Mouse (Mus musculus): ENCODE measurements around the gene Zfp511. TPM values are rescaled to one million over a fixed set of nuclear protein-coding genes. Genes with fewer than 3 reads are reported as not detected.

The Zfp511 gene
- polyA plus RNA-seq, 1 experiment from 2014 or later: 49.9 TPM

- no peaks in the 10 kb centered on the region for H3K9me3 ChIP-seq (ENCODE audit: control insufficient read depth, low read length)
Measured at GRCm38 (mm10) chr7:140037171-140037555, 972 bp downstream of the Zfp511 start.

GRCm38 (mm10) chr7:140042728-140043127 is 6.5 kb downstream of the Zfp511 start:
- DNase-seq (ENCODE audit: low spot score): no peak
- Histone ChIP-seq H3K4me3 (ENCODE audit: low read depth, low read length) (no peak overlapping the region), H3K36me3 (ENCODE audit: control insufficient read depth, insufficient read depth, low read length) (no peaks in the 10 kb centered on the region), H3K9me3 (ENCODE audit: control insufficient read depth, low read length) (no peaks in the 10 kb centered on the region), H3K9ac (ENCODE audit: low read depth, low read length) (no peak overlapping the region), H3K4me1 (replicated peaks; ENCODE audit: control insufficient read depth, insufficient read depth, low read length) (no peaks in the 10 kb centered on the region), H3K4me2 (replicated peaks; ENCODE audit: low read depth, low read length) (no peak overlapping the region), H3K27me3 (ENCODE audit: control insufficient read depth, insufficient read depth, low read length) (peaks cover 19% of the 10 kb centered on the region), H3K27ac (ENCODE audit: low read depth, low read length) (no peak overlapping the region)
- no peak for ATAC-seq (ENCODE audit: low FRiP score)
- WGBS: 65% methylated on average over 3 of the region's 3 CpGs

More at GRCm38 (mm10) chr7:140037171-140037555, 972 bp downstream of the Zfp511 start:
- H3K27me3 ChIP-seq (ENCODE audit: control insufficient read depth, insufficient read depth, low read length): no peaks in the 10 kb centered on the region
- DNase-seq (ENCODE audit: low spot score): no peak
- H3K4me3 ChIP-seq (ENCODE audit: low read depth, low read length): peak overlapping the region; percentile 89
- WGBS: 58% methylated on average over 3 of the region's 3 CpGs
- peak overlapping the region; percentile 79 for H3K4me2 ChIP-seq (replicated peaks; ENCODE audit: low read depth, low read length)
- peaks cover 6% of the 10 kb centered on the region; the same call in 1 of the 2 replicates for H3K4me1 ChIP-seq (replicated peaks; ENCODE audit: control insufficient read depth, insufficient read depth, low read length)
- peak overlapping the region; percentile 86 for H3K9ac ChIP-seq (ENCODE audit: low read depth, low read length)
- H3K36me3 ChIP-seq (ENCODE audit: control insufficient read depth, insufficient read depth, low read length): 0 out of 2 replicates have a peak, but pooled peaks cover 2% of the 10 kb centered on the region
- ATAC-seq (ENCODE audit: low FRiP score): no peak; the same call in 1 of the 2 replicates
- no peak overlapping the region for H3K27ac ChIP-seq (ENCODE audit: low read depth, low read length)

DNA sequence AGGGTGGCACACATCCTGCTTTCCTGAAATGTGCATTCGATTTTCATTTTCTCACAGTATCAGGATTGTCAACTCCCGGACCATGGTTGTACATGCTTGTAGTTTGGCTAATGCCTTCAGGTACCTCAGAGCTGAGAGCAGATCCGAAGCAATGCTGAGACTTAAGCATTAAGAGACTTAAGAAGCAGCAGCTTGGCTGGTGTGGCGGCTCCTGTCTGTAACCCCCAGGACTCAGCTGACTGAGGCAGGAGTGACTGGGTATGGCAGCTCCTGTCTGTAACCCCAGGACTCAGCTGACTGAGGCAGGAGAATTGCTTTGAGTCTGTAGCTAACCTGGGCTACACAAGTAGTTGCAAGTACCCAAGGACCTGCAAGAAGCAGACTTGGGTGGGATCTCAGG is 9.4 kb downstream of the Zfp511 start:
- DNase-seq (ENCODE audit: low spot score): no peak

DNA sequence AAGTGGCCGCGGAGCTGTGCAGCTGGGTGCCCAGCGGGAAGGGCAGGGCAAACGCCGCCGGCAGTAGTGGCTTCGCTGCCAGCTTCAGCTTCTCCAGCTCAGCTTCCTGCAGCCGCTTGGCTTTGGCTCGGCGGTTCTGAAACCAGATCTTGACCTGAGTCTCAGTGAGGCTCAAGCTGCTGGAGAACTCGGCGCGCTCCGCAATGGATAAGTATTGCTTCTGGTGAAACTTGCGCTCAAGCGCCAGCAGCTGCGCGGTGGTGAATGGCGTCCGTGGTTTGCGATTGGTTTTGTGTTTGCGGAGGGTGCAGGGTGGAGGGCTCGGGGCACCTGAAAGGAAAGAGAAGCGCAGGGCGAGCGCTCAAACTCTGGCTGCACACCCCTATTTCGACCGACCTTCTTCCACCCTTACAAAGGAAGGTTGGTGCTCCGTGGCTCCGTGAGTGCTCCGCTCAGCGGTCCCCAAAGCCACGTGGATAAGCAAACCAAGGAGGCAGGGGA is 11.7 kb downstream of the Zfp511 start:
- 1% methylated on average over 33 of the region's 33 CpGs for WGBS
- H3K27me3 ChIP-seq (ENCODE audit: control insufficient read depth, insufficient read depth, low read length): peaks cover 49% of the 10 kb centered on the region
- peak overlapping the region; percentile 74 for H3K4me2 ChIP-seq (replicated peaks; ENCODE audit: low read depth, low read length)
- peak; percentile 71 for DNase-seq (ENCODE audit: low spot score)
- H3K4me3 ChIP-seq (ENCODE audit: low read depth, low read length): peak overlapping the region; percentile 50
- ATAC-seq (ENCODE audit: low FRiP score): 0 out of 2 replicates have a peak, but pooled peaks have one; percentile 20
- H3K9me3 ChIP-seq (ENCODE audit: control insufficient read depth, low read length): no peaks in the 10 kb centered on the region
- peak overlapping the region; percentile 60 for H3K27ac ChIP-seq (ENCODE audit: low read depth, low read length)
- no peaks in the 10 kb centered on the region for H3K36me3 ChIP-seq (ENCODE audit: control insufficient read depth, insufficient read depth, low read length)
- H3K9ac ChIP-seq (ENCODE audit: low read depth, low read length): peak overlapping the region; percentile 74
- H3K4me1 ChIP-seq (replicated peaks; ENCODE audit: control insufficient read depth, insufficient read depth, low read length): no peaks in the 10 kb centered on the region

More for the DNA sequence above, 9.4 kb downstream of the Zfp511 start:
- WGBS: 82% methylated on average over 4 of the region's 4 CpGs
- H3K4me2 ChIP-seq (replicated peaks; ENCODE audit: low read depth, low read length): 0 out of 2 replicates have a peak overlapping the region, but pooled peaks have one; percentile 4
- no peaks in the 10 kb centered on the region for H3K36me3 ChIP-seq (ENCODE audit: control insufficient read depth, insufficient read depth, low read length)
- H3K27ac ChIP-seq (ENCODE audit: low read depth, low read length): no peak overlapping the region
- H3K9ac ChIP-seq (ENCODE audit: low read depth, low read length): no peak overlapping the region
- H3K4me3 ChIP-seq (ENCODE audit: low read depth, low read length): no peak overlapping the region
- peaks cover 40% of the 10 kb centered on the region for H3K27me3 ChIP-seq (ENCODE audit: control insufficient read depth, insufficient read depth, low read length)
- H3K9me3 ChIP-seq (ENCODE audit: control insufficient read depth, low read length): no peaks in the 10 kb centered on the region
- no peaks in the 10 kb centered on the region for H3K4me1 ChIP-seq (replicated peaks; ENCODE audit: control insufficient read depth, insufficient read depth, low read length)
- ATAC-seq (ENCODE audit: low FRiP score): no peak

DNA sequence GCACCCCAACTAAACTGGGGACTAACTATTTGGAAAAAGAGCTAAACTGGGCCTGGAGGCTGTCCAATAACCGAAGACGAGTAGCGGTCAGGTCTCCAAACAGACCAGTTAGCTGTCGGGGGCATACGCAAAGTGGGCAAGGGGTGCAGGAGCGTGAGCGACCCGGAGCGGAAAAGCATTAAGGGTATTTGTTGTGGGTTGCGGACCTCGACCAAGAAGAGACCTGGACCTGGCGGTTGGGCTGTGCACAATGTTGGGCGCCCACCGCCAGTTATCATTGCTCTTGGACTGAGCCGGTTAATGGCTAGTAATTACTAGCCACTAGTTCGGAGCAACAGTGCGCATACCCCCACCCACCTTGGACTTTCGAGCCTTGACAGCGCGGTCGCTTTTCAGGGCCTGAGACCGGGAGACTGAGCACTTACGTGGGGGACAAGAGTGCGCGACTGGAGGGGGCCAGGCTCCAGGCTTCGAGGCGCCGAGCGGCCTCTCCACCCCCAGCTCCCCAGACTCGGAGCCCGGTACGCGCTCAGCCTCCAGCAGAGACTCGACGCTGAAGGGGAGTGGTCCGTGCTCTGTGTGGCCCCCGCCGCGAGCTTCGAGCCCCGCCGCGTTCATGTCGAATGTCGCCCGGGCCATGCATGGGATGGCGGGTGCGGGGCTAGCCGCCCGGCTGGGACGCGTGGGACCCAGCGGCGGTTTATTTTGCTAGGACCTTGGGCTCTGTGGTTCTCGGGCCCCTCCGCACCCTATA is 12.3 kb downstream of the Zfp511 start, which contains the start of gene Msx3:
Gene Msx3, minus strand, starts transcription at position 729 of the 754 bp plus-strand sequence.
- Histone ChIP-seq H3K27ac (ENCODE audit: low read depth, low read length) (peak within 1 kb of the TSS; percentile 60), H3K36me3 (ENCODE audit: control insufficient read depth, insufficient read depth, low read length) (no peaks in the 10 kb centered on the region), H3K4me2 (replicated peaks; ENCODE audit: low read depth, low read length) (peak within 1 kb of the TSS; percentile 74), H3K4me3 (ENCODE audit: low read depth, low read length) (peak within 1 kb of the TSS; percentile 50), H3K4me1 (replicated peaks; ENCODE audit: control insufficient read depth, insufficient read depth, low read length) (no peaks in the 10 kb centered on the region), H3K9ac (ENCODE audit: low read depth, low read length) (peak within 1 kb of the TSS; percentile 74), H3K9me3 (ENCODE audit: control insufficient read depth, low read length) (no peaks in the 10 kb centered on the region), H3K27me3 (ENCODE audit: control insufficient read depth, insufficient read depth, low read length) (peaks cover 49% of the 10 kb centered on the region)
- 1% methylated on average over 55 of the region's 56 CpGs for WGBS
- ATAC-seq (ENCODE audit: low FRiP score): peak; percentile 28
- no peak for DNase-seq (ENCODE audit: low spot score)

GRCm38 (mm10) chr7:140049115-140049689 is 13.0 kb downstream of the Zfp511 start:
- H3K4me2 ChIP-seq (replicated peaks; ENCODE audit: low read depth, low read length): peak overlapping the region; percentile 74
- peak overlapping the region; percentile 60 for H3K27ac ChIP-seq (ENCODE audit: low read depth, low read length)
- under 1% methylated on average over 34 of the region's 34 CpGs for WGBS
- no peaks in the 10 kb centered on the region for H3K4me1 ChIP-seq (replicated peaks; ENCODE audit: control insufficient read depth, insufficient read depth, low read length)
- DNase-seq (ENCODE audit: low spot score): peak; percentile 81
- peak overlapping the region; percentile 74 for H3K9ac ChIP-seq (ENCODE audit: low read depth, low read length)
- H3K4me3 ChIP-seq (ENCODE audit: low read depth, low read length): peak overlapping the region; percentile 50
- no peaks in the 10 kb centered on the region for H3K36me3 ChIP-seq (ENCODE audit: control insufficient read depth, insufficient read depth, low read length)
- peak; percentile 86 for ATAC-seq (ENCODE audit: low FRiP score)
- H3K9me3 ChIP-seq (ENCODE audit: control insufficient read depth, low read length): no peaks in the 10 kb centered on the region
- H3K27me3 ChIP-seq (ENCODE audit: control insufficient read depth, insufficient read depth, low read length): peaks cover 49% of the 10 kb centered on the region

DNA sequence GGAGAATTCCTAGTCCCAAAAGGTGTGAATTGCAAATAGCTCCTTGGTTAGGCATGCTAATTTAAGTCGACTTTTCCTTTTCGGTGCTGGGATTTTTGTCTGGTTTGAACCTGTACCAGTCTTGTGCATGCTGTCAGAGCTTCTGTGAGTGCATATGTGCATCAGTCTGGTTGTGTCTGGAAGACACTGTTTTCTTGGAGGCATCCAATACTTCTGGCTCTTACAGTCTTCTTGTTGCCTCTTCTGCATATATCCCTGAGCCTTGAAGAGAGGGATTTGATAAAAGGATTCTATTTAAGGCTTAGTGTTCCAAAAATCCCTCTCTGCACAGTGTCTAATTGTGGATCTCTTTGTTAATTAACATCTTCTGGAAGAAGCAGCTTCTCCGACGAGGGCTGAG is 17.9 kb downstream of the Zfp511 start:
- Histone ChIP-seq H3K4me2 (replicated peaks; ENCODE audit: low read depth, low read length) (no peak overlapping the region), H3K9ac (ENCODE audit: low read depth, low read length) (no peak overlapping the region), H3K27ac (ENCODE audit: low read depth, low read length) (no peak overlapping the region), H3K36me3 (ENCODE audit: control insufficient read depth, insufficient read depth, low read length) (no peaks in the 10 kb centered on the region), H3K27me3 (ENCODE audit: control insufficient read depth, insufficient read depth, low read length) (peaks cover 18% of the 10 kb centered on the region; the same call in 1 of the 2 replicates), H3K4me1 (replicated peaks; ENCODE audit: control insufficient read depth, insufficient read depth, low read length) (peaks cover 7% of the 10 kb centered on the region), H3K4me3 (ENCODE audit: low read depth, low read length) (no peak overlapping the region), H3K9me3 (ENCODE audit: control insufficient read depth, low read length) (no peaks in the 10 kb centered on the region)
- 86% methylated on average over 4 of the region's 4 CpGs for WGBS
- no peak for ATAC-seq (ENCODE audit: low FRiP score)
- no peak for DNase-seq (ENCODE audit: low spot score)

DNA sequence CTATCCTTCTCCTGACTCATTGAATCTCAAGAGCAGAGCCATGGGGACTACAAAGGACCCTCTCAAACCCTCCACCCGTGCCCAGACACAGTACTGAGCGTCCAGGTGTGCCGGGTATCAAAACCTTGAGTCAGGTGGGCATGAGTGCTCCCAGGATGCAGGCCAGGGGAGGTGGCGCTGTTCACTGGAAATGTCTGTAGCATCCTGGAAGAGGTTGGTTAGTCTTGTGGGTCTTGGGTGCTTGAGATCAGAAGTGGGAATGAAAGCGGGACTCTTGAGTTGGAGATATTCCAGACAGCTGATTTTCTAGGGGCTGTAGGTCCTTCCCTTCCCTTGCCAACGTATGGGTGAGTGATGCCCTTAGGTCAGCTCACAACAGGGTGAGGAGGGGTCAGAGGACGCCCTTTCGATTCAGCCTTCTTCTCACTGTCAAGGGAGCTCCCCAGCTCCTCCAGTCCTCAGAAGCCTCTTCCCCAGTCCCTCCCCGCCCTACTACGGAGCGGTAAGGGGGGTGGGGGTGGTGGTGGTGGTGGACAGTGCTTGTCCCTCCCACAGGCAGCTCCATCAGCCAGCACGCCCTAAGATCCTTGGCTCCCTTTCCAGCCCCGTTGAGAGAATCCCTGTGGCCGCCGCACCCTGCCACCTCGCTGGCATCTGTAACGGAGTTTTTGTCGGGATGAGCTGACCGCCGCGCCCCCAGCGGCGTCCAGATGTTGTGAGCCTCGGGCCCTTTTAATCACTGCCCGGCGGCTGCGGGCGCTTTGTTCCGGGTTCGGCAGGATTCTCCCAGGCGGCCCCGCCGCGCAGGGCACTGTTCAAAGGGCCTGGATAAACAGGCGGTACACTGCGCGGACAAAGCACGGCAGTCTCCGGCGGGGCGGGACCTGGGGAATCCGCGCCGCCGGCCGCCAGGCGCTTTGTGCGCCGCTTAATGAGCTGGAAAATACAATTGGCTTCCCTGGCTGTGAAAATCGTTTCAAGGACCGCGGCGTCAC is 21.5 kb downstream of the Zfp511 start:
- H3K27me3 ChIP-seq (ENCODE audit: control insufficient read depth, insufficient read depth, low read length): peaks cover 18% of the 10 kb centered on the region

More for the DNA sequence above, 21.5 kb downstream of the Zfp511 start:
- peaks cover 25% of the 10 kb centered on the region for H3K4me1 ChIP-seq (replicated peaks; ENCODE audit: control insufficient read depth, insufficient read depth, low read length)
- DNase-seq (ENCODE audit: low spot score) (peak; percentile 93), ATAC-seq (ENCODE audit: low FRiP score) (peak; percentile 84)
- peak overlapping the region; percentile 66 for H3K4me2 ChIP-seq (replicated peaks; ENCODE audit: low read depth, low read length)
- H3K9ac ChIP-seq (ENCODE audit: low read depth, low read length): peak overlapping the region; percentile 52
- no peaks in the 10 kb centered on the region for H3K9me3 ChIP-seq (ENCODE audit: control insufficient read depth, low read length)
- WGBS: 2% methylated on average over 53 of the region's 53 CpGs
- peak overlapping the region; percentile 97 for H3K27ac ChIP-seq (ENCODE audit: low read depth, low read length)
- H3K36me3 ChIP-seq (ENCODE audit: control insufficient read depth, insufficient read depth, low read length): no peaks in the 10 kb centered on the region
- H3K4me3 ChIP-seq (ENCODE audit: low read depth, low read length): peak overlapping the region; percentile 36
